Mouse (Mus musculus) kidney, adult 11 months (tissue): ENCODE measurements around the gene 4921517D22Rik.
"Not testable (repeated sequence)": the region's sequence is repeated elsewhere in the genome, so short reads cannot be mapped to it uniquely, and the experiment has no call there.

Experiments used
- DNase-seq: peaks from one replicate; pipeline ENCODE4 v3.0.0; 2022

The 4921517D22Rik gene

GRCm38 (mm10) chr13:59694008-59694407, at the start of gene 4921517D22Rik:
Gene 4921517D22Rik (minus strand): TSS chr13:59694108.
- no peak for DNase-seq

- DNase-seq: no peak
Observed at GRCm38 (mm10) chr13:59741697-59742096, 47.8 kb upstream of the 4921517D22Rik start.

- DNase-seq: no peak
Observed at GRCm38 (mm10) chr13:59741096-59741495, 47.2 kb upstream of the 4921517D22Rik start.

- no peak for DNase-seq
Observed at GRCm38 (mm10) chr13:59739397-59739796, 45.5 kb upstream of the 4921517D22Rik start.

- DNase-seq: no peak
Observed at GRCm38 (mm10) chr13:59738455-59738854, 44.5 kb upstream of the 4921517D22Rik start.

GRCm38 (mm10) chr13:59735190-59735589, 41.3 kb upstream of the 4921517D22Rik start:
- no peak for DNase-seq

GRCm38 (mm10) chr13:59734347-59734746, 40.4 kb upstream of the 4921517D22Rik start:
- DNase-seq: not testable (repeated sequence)

- DNase-seq: no peak
Observed at GRCm38 (mm10) chr13:59733936-59734335, 40.0 kb upstream of the 4921517D22Rik start.

- no peak for DNase-seq
Observed at GRCm38 (mm10) chr13:59731652-59732051, 37.7 kb upstream of the 4921517D22Rik start, which contains the start of gene Spata31d1d. Gene Spata31d1d (minus strand): TSS chr13:59731752.

- peak; percentile 56 for DNase-seq
Observed at GRCm38 (mm10) chr13:59728378-59729093, 34.6 kb upstream of the 4921517D22Rik start.

- DNase-seq: no peak
Observed at GRCm38 (mm10) chr13:59726139-59726867, 32.4 kb upstream of the 4921517D22Rik start.

GRCm38 (mm10) chr13:59722089-59722488, 28.2 kb upstream of the 4921517D22Rik start:
- not testable (repeated sequence) for DNase-seq

- DNase-seq: no peak
Observed at GRCm38 (mm10) chr13:59719475-59719874, 25.6 kb upstream of the 4921517D22Rik start.

GRCm38 (mm10) chr13:59718857-59719440, 25.0 kb upstream of the 4921517D22Rik start:
- peak; percentile 13 for DNase-seq

- no peak for DNase-seq
Observed at GRCm38 (mm10) chr13:59713710-59714109, 19.8 kb upstream of the 4921517D22Rik start.

GRCm38 (mm10) chr13:59711984-59712383, 18.1 kb upstream of the 4921517D22Rik start, which contains the start of gene Spata31d1b:
Gene Spata31d1b (plus strand): TSS chr13:59712284.
- not testable (repeated sequence) for DNase-seq

GRCm38 (mm10) chr13:59710230-59710629, 16.3 kb upstream of the 4921517D22Rik start, which contains the start of gene Spata31d1a:
Gene Spata31d1a (minus strand): TSS chr13:59710330.
- no peak for DNase-seq

- peak; percentile 40 for DNase-seq
Observed at GRCm38 (mm10) chr13:59704562-59704961, 10.7 kb upstream of the 4921517D22Rik start.

GRCm38 (mm10) chr13:59703514-59703913, 9.6 kb upstream of the 4921517D22Rik start:
- no peak for DNase-seq

GRCm38 (mm10) chr13:59700137-59700536, 6.2 kb upstream of the 4921517D22Rik start:
- DNase-seq: not testable (repeated sequence)

- no peak for DNase-seq
Observed at GRCm38 (mm10) chr13:59699131-59699530, 5.2 kb upstream of the 4921517D22Rik start.

- DNase-seq: no peak
Observed at GRCm38 (mm10) chr13:59695781-59696180, 1.9 kb upstream of the 4921517D22Rik start.

GRCm38 (mm10) chr13:59691478-59691877, 2.4 kb downstream of the 4921517D22Rik start:
- no peak for DNase-seq
